Mouse (Mus musculus): ENCODE measurements around the gene Kxd1. TPM values are rescaled to one million over a fixed set of nuclear protein-coding genes. Genes with fewer than 3 reads are reported as not detected.

The Kxd1 gene
- polyA plus RNA-seq, 1 experiment, result 41.3 TPM

- Histone ChIP-seq H3K4me1 (ENCODE audit: control insufficient read depth, insufficient read depth, low read length) (peaks cover 10% of the 10 kb centered on the region), H3K4me3 (replicated peaks; ENCODE audit: control insufficient read depth, low read depth, low read length) (no peak overlapping the region), H3K27ac (ENCODE audit: control insufficient read depth, insufficient read depth, low read depth, low read length, poor library complexity) (no peak overlapping the region)
- TF ChIP-seq POLR2A (IDR thresholded peaks at IDR 0.05; ENCODE audit: borderline replicate concordance, control insufficient read depth, low read depth, low read length) (no peak), CTCF (IDR thresholded peaks at IDR 0.05; ENCODE audit: control insufficient read depth, insufficient read depth, low read length) (no peak)
- WGBS, result 82% methylated on average over 5 of the region's 5 CpGs
These were observed 20.7 kb downstream of the Kxd1 start for GRCm38 (mm10) chr8:70507027-70507393.

- TF ChIP-seq POLR2A (IDR thresholded peaks at IDR 0.05; ENCODE audit: borderline replicate concordance, control insufficient read depth, low read depth, low read length), result peak; percentile 63; the same call in 1 of the 2 replicates
- TF ChIP-seq CTCF (IDR thresholded peaks at IDR 0.05; ENCODE audit: control insufficient read depth, insufficient read depth, low read length), result peak; percentile 75
- Histone ChIP-seq H3K4me1 (ENCODE audit: control insufficient read depth, insufficient read depth, low read length) (peaks cover 10% of the 10 kb centered on the region), H3K27ac (ENCODE audit: control insufficient read depth, insufficient read depth, low read depth, low read length, poor library complexity) (peak within 1 kb of the TSS; percentile 67), H3K4me3 (replicated peaks; ENCODE audit: control insufficient read depth, low read depth, low read length) (peak within 1 kb of the TSS; percentile 72)
- 5% methylated on average over 40 of the region's 40 CpGs for WGBS
These were observed 21.3 kb downstream of the Kxd1 start, which contains the start of gene Rex1bd for GRCm38 (mm10) chr8:70506328-70507026. TSS of gene Rex1bd (minus strand) at chr8:70506752.

GRCm38 (mm10) chr8:70505698-70506327 lies 21.9 kb downstream of the Kxd1 start:
- Histone ChIP-seq H3K27ac (ENCODE audit: control insufficient read depth, insufficient read depth, low read depth, low read length, poor library complexity) (peak overlapping the region; percentile 67), H3K4me3 (replicated peaks; ENCODE audit: control insufficient read depth, low read depth, low read length) (peak overlapping the region; percentile 72), H3K4me1 (ENCODE audit: control insufficient read depth, insufficient read depth, low read length) (peaks cover 10% of the 10 kb centered on the region)
- WGBS, result 50% methylated on average over 32 of the region's 32 CpGs
- TF ChIP-seq POLR2A (IDR thresholded peaks at IDR 0.05; ENCODE audit: borderline replicate concordance, control insufficient read depth, low read depth, low read length), result 0 out of 2 replicates have a peak, but pooled peaks have one; percentile 22
- no peak for TF ChIP-seq CTCF (IDR thresholded peaks at IDR 0.05; ENCODE audit: control insufficient read depth, insufficient read depth, low read length)

- TF ChIP-seq CTCF (IDR thresholded peaks at IDR 0.05; ENCODE audit: control insufficient read depth, insufficient read depth, low read length), result peak; percentile 88
- TF ChIP-seq POLR2A (IDR thresholded peaks at IDR 0.05; ENCODE audit: borderline replicate concordance, control insufficient read depth, low read depth, low read length), result no peak
- no peak overlapping the region for H3K4me3 ChIP-seq (replicated peaks; ENCODE audit: control insufficient read depth, low read depth, low read length)
- 68% methylated on average over 3 of the region's 3 CpGs for WGBS
- H3K4me1 ChIP-seq (ENCODE audit: control insufficient read depth, insufficient read depth, low read length), result peaks cover 10% of the 10 kb centered on the region
- no peak overlapping the region for H3K27ac ChIP-seq (ENCODE audit: control insufficient read depth, insufficient read depth, low read depth, low read length, poor library complexity)
These were observed 22.9 kb downstream of the Kxd1 start for GRCm38 (mm10) chr8:70504851-70505250.

DNA sequence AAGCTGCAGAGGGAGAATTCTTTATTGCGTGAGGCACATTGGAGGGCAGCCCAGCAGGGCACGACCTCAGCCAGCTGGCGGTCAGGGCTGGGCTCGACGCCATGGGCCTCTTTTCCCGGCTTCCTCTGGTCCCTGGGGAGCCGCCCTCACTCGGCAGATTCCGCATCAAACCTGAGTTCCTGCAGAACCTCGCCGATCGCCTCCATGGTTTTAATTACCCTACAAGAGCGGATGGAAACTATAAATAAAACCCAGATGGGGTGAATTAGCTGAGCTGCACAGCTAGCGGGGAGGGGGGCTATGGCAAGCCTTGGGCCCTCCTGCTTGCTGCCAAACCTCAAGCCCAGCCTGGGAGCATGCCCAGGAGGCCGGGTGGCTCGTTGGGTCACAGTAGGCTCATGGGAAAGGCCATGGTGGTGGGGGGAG lies 23.5 kb downstream of the Kxd1 start:
- 90% methylated on average over 16 of the region's 16 CpGs for WGBS

DNA sequence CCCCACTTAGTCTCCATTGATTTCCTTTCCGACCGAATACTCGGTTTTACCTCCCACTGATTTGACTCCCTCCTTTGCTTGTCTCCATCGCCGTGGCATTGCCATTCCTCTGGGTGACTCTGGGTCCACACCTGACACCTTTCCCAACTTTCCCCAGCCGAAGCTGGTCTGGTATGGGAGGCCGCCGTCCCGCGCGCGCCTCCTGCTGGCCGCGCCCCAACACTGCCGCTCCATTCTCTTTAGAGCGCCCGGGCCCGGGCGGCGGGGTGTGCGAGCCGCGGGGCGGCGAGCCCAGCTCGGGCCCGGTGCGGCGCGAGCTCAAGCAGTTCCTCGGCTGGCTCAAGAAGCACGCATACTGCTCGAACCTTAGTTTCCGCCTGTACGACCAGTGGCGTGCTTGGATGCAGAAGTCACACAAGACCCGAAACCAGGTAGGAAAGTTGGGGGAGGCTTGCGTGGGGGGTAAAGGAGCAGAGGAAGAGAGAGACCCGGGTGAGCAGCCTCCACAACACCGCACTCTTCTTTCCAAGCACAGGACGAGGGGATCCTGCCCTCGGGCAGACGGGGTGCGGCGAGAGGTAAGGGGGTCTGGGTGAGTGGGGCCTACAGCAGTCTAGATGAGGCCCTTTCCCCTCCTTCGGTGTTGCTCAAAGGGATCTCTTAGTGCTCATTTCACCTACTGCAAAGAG lies 24.6 kb downstream of the Kxd1 start:
- Histone ChIP-seq H3K27ac (ENCODE audit: control insufficient read depth, insufficient read depth, low read depth, low read length, poor library complexity) (no peak overlapping the region), H3K4me3 (replicated peaks; ENCODE audit: control insufficient read depth, low read depth, low read length) (no peak overlapping the region), H3K4me1 (ENCODE audit: control insufficient read depth, insufficient read depth, low read length) (peaks cover 5% of the 10 kb centered on the region)
- WGBS, result 20% methylated on average over 46 of the region's 46 CpGs
- TF ChIP-seq CTCF (IDR thresholded peaks at IDR 0.05; ENCODE audit: control insufficient read depth, insufficient read depth, low read length) (peak; percentile 68; the same call in 1 of the 2 replicates), POLR2A (IDR thresholded peaks at IDR 0.05; ENCODE audit: borderline replicate concordance, control insufficient read depth, low read depth, low read length) (no peak)

More for the DNA sequence above, 23.5 kb downstream of the Kxd1 start:
- H3K4me3 ChIP-seq (replicated peaks; ENCODE audit: control insufficient read depth, low read depth, low read length), result no peak overlapping the region
- no peak overlapping the region for H3K27ac ChIP-seq (ENCODE audit: control insufficient read depth, insufficient read depth, low read depth, low read length, poor library complexity)
- TF ChIP-seq CTCF (IDR thresholded peaks at IDR 0.05; ENCODE audit: control insufficient read depth, insufficient read depth, low read length) (no peak), POLR2A (IDR thresholded peaks at IDR 0.05; ENCODE audit: borderline replicate concordance, control insufficient read depth, low read depth, low read length) (no peak)
- H3K4me1 ChIP-seq (ENCODE audit: control insufficient read depth, insufficient read depth, low read length), result peaks cover 9% of the 10 kb centered on the region

DNA sequence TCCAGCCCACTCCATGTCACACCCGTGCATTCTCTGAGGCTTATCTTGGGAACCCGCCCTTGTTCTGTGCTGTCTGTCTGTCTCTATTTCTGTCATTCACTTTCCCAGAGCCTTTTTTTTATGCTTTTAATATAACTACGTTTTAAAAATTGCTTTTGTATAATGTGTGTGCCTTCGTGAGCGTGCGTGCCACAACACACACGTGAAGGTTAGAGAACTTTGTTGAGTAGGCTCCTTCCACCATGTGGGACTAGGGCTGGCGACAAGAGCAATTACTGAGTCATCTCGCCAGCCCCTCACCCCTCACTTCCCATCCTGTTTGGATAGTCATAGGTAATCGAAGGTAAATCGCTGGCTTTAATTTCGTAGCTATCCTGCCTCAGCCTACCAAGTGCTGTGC lies 25.2 kb downstream of the Kxd1 start:
- H3K4me1 ChIP-seq (ENCODE audit: control insufficient read depth, insufficient read depth, low read length), result peaks cover 5% of the 10 kb centered on the region
- TF ChIP-seq POLR2A (IDR thresholded peaks at IDR 0.05; ENCODE audit: borderline replicate concordance, control insufficient read depth, low read depth, low read length) (no peak), CTCF (IDR thresholded peaks at IDR 0.05; ENCODE audit: control insufficient read depth, insufficient read depth, low read length) (no peak)
- 41% methylated on average over 12 of the region's 12 CpGs for WGBS
- H3K4me3 ChIP-seq (replicated peaks; ENCODE audit: control insufficient read depth, low read depth, low read length), result no peak overlapping the region
- no peak overlapping the region for H3K27ac ChIP-seq (ENCODE audit: control insufficient read depth, insufficient read depth, low read depth, low read length, poor library complexity)
